Mouse (Mus musculus) heart, postnatal 0 days (tissue): ENCODE results near the gene Aoc2.

Source experiments
- CTCF ChIP-seq: IDR thresholded peaks from 2 replicates; pipeline ENCODE4 v1.5.1; 2016; ENCODE audit warnings: antibody characterized with exemption, control low read depth, low read depth
- EP300 ChIP-seq: IDR thresholded peaks from 2 replicates; pipeline ENCODE4 v1.6.1; 2016; ENCODE audit warnings: antibody characterized with exemption, low read depth

DNA sequence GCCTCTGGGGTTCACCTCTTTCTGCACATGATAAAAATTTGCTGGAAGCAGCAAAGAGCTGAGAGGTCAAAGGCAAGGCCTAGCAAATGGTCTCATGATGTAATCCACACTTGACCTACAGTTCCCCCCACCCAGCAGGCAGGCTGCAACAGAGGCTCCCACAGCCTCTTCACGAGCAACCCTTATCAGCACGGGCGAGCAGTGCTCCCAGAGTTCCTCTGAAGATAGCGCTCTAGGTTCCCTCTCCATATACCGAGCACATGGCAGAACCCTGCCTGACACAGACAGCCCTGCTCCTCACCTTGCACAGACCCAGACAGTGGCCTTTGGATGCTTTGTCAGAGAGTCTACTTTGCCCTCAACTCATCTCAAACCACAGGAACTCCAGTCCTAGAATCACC lies 39.7 kb downstream of the Aoc2 start:
- TF ChIP-seq CTCF, result no peak
- no peak for TF ChIP-seq EP300
